Mouse (Mus musculus) lung, adult 2 months (tissue): ENCODE data around the gene Mertk.

Experiments
- CTCF ChIP-seq: fragments of 200-500 bp; IDR thresholded peaks from 2 replicates; pipeline ENCODE4 v1.5.1; 2011; ENCODE audit warnings: mild to moderate bottlenecking, low read length, control low read depth; ENCODE audit not compliant: insufficient read depth
- POLR2A ChIP-seq: fragments of 200-500 bp; IDR thresholded peaks from 2 replicates; pipeline ENCODE4 v1.6.1; 2011; ENCODE audit warnings: low read depth, mild to moderate bottlenecking, control low read depth, low read length, borderline replicate concordance; ENCODE audit errors: extremely low read depth

DNA sequence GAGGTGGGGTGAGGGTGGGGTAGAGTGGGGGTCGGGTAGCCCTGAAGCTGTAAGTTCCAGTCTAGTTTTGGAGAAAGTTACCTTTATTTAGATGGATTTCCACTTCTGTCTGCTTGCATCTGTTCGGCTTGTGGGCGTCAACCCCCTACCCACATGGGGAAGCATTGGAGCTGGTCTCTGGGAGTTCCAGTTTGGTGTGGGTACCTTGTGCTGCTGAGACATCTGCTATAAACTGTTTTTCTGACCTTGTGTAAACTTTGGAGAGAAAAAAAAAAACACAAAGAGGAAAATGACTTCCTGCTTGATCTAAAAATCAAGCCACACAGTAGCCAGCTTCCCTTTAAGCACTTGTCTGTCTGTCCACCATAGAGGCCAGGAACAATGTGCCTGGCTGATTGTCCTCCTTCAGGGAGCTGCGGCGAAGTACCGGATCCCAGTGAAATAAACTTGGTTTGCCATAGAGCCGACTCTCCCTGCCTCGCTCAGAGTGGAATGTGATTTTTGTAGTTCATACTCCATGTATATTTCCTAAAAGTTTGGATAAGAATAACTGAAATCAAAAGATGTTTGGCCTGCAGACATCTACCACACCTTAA, 48.8 kb downstream of the Mertk start:
- TF ChIP-seq POLR2A (no peak), CTCF (no peak)
